Mouse (Mus musculus): Measurements from ENCODE around the gene Sptan1. TPM values are rescaled to one million over a fixed set of nuclear protein-coding genes. Genes with fewer than 3 reads are reported as not detected.

Gene Sptan1
- polyA plus RNA-seq (2015; fragmentation: Nextera tagmentation; extraction: Ambion mirVana) = 23.0 and 27.3 TPM in 2 replicates

DNA sequence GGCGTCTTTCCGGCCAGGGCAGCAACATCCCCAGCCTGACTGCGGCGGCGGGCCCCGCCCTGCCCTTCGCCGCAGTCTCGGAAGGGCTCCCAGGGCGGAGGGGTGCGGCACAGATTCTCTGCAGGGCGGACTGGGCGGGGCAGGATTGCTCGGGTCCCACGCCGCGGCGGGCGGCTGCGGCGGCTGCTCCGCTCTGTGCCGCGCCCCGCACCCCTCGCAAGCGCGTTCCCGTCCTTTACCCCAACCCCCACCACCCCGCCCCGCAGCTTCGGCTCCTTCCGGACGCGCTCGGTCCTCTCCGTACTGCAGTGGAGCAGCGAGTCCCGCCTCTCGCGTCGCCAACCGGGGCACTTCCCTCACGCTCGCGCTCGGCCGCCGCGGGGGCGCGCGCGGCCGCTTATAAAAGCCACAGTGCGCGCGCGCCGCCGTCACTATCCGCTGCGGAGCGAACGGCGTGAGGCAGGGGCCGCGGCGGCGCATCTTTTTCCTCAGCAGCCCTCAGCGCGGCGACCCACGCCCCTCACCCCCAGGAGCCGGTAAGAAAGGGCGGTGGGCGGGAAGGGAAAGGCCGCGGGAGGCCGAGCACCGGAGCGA is at the start of gene Sptan1:
Sptan1 (plus strand) TSS at position 311 of the 594 bp plus-strand sequence.

GRCm38 (mm10) chr2:29934906-29935599 is 30.3 kb upstream of the Sptan1 start, which contains the start of gene Gle1:
Gene Gle1, plus strand, starts transcription at chr2:29935426.

GRCm38 (mm10) chr2:30048699-30049388 is 83.5 kb downstream of the Sptan1 start, which contains the start of gene Wdr34:
Gene Wdr34, minus strand, starts transcription at chr2:30048881.

DNA sequence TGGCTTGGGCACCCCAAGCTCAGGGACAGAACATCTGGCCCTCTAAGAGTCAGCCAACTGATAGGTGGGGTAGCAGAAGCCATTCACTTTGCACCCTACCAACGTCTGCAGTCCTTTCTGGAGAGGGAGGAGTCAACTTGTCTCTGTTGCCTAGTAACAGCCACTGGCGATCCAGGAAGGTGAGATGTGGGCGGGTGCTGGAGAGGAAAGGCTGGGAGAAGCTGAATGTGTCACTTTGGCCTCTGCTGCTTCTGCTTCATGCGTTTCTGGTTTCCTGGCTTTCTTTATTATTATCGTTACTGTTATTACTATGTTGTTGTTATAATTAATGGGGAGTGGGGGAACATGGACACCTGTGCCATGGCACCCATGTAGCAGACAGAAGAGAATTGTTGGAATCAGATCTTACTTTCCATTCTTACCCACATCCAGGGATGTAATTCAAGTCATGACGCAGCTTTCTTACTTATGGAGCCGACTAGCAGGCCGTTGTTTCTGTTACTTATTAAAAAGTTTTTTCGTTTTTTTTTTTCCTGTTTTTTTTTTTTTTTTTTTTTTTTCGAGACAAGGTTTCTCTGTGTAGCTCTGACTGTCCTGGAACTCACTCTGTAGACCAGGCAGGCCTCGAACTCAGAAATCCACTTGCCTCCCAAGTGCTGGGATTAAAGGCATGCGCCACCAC is 92.0 kb downstream of the Sptan1 start, which contains the start of gene Set:
Set (plus strand) TSS at position 156 of the 682 bp plus-strand sequence.

DNA sequence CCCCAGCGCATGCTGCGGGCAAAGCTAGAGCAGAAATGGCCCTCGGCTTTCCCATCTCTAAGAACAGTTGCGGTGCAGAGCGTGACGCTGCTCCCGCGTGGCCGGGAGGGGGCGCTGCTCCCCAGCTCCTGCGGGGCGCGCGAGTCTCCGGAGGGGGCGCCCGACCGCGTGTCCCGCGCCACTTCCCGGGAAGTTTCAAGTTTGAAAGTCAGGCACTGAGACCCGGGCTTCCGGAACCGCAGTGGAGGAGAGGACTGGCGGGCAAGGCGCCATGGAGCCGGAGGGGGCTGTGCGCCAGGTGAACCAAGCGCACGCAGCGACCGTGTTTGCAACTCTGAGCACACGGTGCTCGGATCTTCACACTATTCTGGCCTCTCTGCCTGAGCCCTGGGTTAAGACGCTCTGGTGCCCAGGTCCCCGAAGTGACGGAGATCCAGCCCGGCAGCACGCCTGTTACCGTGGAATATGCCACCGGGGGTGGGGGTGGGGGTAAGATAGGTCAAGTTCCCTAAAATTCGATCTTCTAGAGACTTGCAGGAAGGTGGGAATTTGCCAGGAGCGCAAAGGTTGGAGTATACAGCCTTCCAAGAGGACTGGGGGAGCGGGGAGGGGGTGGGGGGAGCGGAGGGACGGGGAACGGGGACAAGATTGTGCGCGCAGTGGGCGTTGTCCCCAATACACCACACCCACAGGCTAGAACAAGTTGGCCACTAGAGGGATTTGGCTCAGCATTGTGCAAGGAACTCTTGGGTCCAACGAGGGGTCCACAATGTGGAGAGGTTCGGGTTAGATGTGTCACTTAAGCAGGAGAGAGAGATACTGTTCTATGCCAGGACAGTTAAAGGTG is 112.4 kb downstream of the Sptan1 start, which contains the start of gene Pkn3:
Pkn3 (plus strand) TSS at position 183 of the 847 bp plus-strand sequence.

Other genes starting within 250 kb of the Sptan1 start
- not detected in 2 replicates for gene Gm13420, start 213.9 kb upstream of the Sptan1 start, polyA plus RNA-seq (2015; fragmentation: Nextera tagmentation; extraction: Ambion mirVana)
- not detected in 2 replicates for gene Gm13547, start 206.2 kb upstream of the Sptan1 start, polyA plus RNA-seq (2015; fragmentation: Nextera tagmentation; extraction: Ambion mirVana)
- gene Coq4, start 178.1 kb upstream of the Sptan1 start, polyA plus RNA-seq (2015; fragmentation: Nextera tagmentation; extraction: Ambion mirVana) = 13.5 and 13.9 TPM in 2 replicates
- gene Trub2, start 177.1 kb upstream of the Sptan1 start, polyA plus RNA-seq (2015; fragmentation: Nextera tagmentation; extraction: Ambion mirVana) = 18.4 and 20.7 TPM in 2 replicates
- 6.4 and 9.0 TPM in 2 replicates for gene Slc27a4, start 162.9 kb upstream of the Sptan1 start, polyA plus RNA-seq (2015; fragmentation: Nextera tagmentation; extraction: Ambion mirVana)
- 11.2 and 14.0 TPM in 2 replicates for gene Urm1, start 145.5 kb upstream of the Sptan1 start, polyA plus RNA-seq (2015; fragmentation: Nextera tagmentation; extraction: Ambion mirVana)
- 27.7 and 27.9 TPM in 2 replicates for gene Cercam, start 96.4 kb upstream of the Sptan1 start, polyA plus RNA-seq (2015; fragmentation: Nextera tagmentation; extraction: Ambion mirVana)
- 51.8 and 52.4 TPM in 2 replicates for gene Odf2, start 76.3 kb upstream of the Sptan1 start, polyA plus RNA-seq (2015; fragmentation: Nextera tagmentation; extraction: Ambion mirVana)
- gene Gle1, start 30.1 kb upstream of the Sptan1 start, polyA plus RNA-seq (2015; fragmentation: Nextera tagmentation; extraction: Ambion mirVana) = 28.8 and 30.2 TPM in 2 replicates
- gene Wdr34, start 83.3 kb downstream of the Sptan1 start, polyA plus RNA-seq (2015; fragmentation: Nextera tagmentation; extraction: Ambion mirVana) = 18.2 and 19.8 TPM in 2 replicates
- 292 TPM in 2 replicates for gene Set, start 91.8 kb downstream of the Sptan1 start, polyA plus RNA-seq (2015; fragmentation: Nextera tagmentation; extraction: Ambion mirVana)
- 1.6 and 2.5 TPM in 2 replicates for gene Pkn3, start 112.1 kb downstream of the Sptan1 start, polyA plus RNA-seq (2015; fragmentation: Nextera tagmentation; extraction: Ambion mirVana)
- gene Zdhhc12, start 128.1 kb downstream of the Sptan1 start, polyA plus RNA-seq (2015; fragmentation: Nextera tagmentation; extraction: Ambion mirVana) = 15.7 and 16.2 TPM in 2 replicates
- 5.2 and 6.0 TPM in 2 replicates for gene Zer1, start 159.0 kb downstream of the Sptan1 start, polyA plus RNA-seq (2015; fragmentation: Nextera tagmentation; extraction: Ambion mirVana)
- 4.7 TPM in 2 replicates for gene Tbc1d13, start 168.2 kb downstream of the Sptan1 start, polyA plus RNA-seq (2015; fragmentation: Nextera tagmentation; extraction: Ambion mirVana)
- gene Endog, start 205.9 kb downstream of the Sptan1 start, polyA plus RNA-seq (2015; fragmentation: Nextera tagmentation; extraction: Ambion mirVana) = 15.6 and 15.9 TPM in 2 replicates
- 21.5 and 24.4 TPM in 2 replicates for gene Spout1, start 212.9 kb downstream of the Sptan1 start, polyA plus RNA-seq (2015; fragmentation: Nextera tagmentation; extraction: Ambion mirVana)
- gene Kyat1, start 240.3 kb downstream of the Sptan1 start, polyA plus RNA-seq (2015; fragmentation: Nextera tagmentation; extraction: Ambion mirVana) = 5.0 and 5.9 TPM in 2 replicates